Mouse (Mus musculus) kidney, embryonic 15.5 days (tissue): Measurements from ENCODE around the gene Trpv4. TPM values are rescaled to one million over a fixed set of nuclear protein-coding genes. Genes with fewer than 3 reads are reported as not detected.

Experiments
- ATAC-seq: fragments of 200-750 bp; cut with Nextera tagmentation; replicated peaks from 2 replicates; pipeline ENCODE4 v1.8.0; 2017; ENCODE audit warnings: moderate TSS enrichment; ENCODE audit not compliant: low FRiP score
- H3K27ac ChIP-seq: fragments of 300-500 bp; sonication (generic); 2 replicates; pipeline ENCODE4 v1.5.1; 2015; ENCODE audit warnings: mild to moderate bottlenecking, inconsistent platforms
- H3K27me3 ChIP-seq: fragments of 300-500 bp; sonication (generic); 2 replicates; pipeline ENCODE4 v1.6.1; 2015; ENCODE audit warnings: inconsistent platforms
- H3K36me3 ChIP-seq: fragments of 300-500 bp; sonication (generic); 2 replicates; pipeline ENCODE4 v1.6.1; 2015; ENCODE audit warnings: inconsistent platforms
- H3K4me1 ChIP-seq: fragments of 300-500 bp; sonication (generic); 2 replicates; pipeline ENCODE4 v1.6.1; 2015; ENCODE audit warnings: inconsistent platforms
- H3K4me2 ChIP-seq: fragments of 300-500 bp; sonication (generic); 2 replicates; pipeline ENCODE4 v1.6.1; 2015; ENCODE audit warnings: moderate library complexity, mild to moderate bottlenecking, inconsistent platforms
- H3K4me3 ChIP-seq: fragments of 300-500 bp; sonication (generic); replicated peaks from 2 replicates; pipeline ENCODE4 v1.5.1; 2015; ENCODE audit warnings: mild to moderate bottlenecking, inconsistent platforms
- H3K9ac ChIP-seq: fragments of 300-500 bp; sonication (generic); 2 replicates; pipeline ENCODE4 v1.6.1; 2015; ENCODE audit warnings: mild to moderate bottlenecking, inconsistent platforms
- H3K9me3 ChIP-seq: fragments of 300-500 bp; sonication (generic); replicated peaks from 2 replicates; pipeline ENCODE4 v1.6.1; 2016; ENCODE audit warnings: inconsistent platforms
- WGBS: fragments of 180-500 bp; shearing (Covaris S2); methylation state at CpG from one replicate; pipeline ENCODE4 v1.1.7; 2015; ENCODE audit warnings: mixed read lengths; 5-methylcytosine and 5-hydroxymethylcytosine counted together
- polyA plus RNA-seq: library from polyadenylated mRNA; unstranded; fragments of >200 nt; fragmentation: Nextera tagmentation; extraction: Ambion mirVana; gene quantifications from 2 replicates; pipeline ENCODE4 v1.2.1, GENCODE M21; 2015

Trpv4 gene
- polyA plus RNA-seq, 1 experiment from 2014 or later = 23.4 TPM

DNA sequence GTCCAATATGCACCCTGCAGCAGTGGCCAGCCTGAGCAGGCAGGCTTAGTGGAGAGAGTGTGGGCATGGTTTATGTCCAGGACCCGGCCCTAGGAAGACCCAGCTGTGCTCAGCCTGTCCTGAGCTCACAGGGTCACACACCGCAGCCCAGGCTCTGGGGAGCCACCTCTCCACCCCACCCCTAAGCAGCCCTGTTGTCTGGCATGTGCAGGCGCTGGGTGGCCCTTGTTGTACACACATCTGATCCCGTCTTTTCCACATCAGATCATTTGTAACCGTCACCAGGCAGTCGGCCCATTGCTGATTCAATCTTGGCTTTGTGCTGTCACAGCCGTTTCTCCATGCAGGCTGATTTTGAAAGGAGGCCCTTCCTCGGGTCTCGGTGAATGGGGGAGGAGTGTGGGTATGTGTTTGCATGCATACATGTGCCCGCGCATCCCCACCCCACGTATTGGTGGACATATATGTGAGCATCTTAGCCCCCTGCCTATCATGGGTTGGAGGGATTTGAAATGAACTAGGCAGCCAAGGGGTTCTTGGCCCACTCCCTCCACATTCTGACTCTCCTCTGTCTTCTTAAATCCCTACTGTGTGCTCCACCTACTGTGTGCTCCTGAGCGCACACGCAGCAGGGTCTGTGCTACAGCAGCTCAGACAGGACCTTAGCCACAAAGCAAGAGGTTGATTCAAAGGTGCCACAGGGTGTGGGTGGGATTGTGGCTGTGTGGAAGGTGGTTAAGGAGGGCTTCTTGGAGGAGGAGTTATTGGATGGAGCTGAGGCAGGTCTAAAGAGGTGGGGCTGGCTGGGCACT lies 73.7 kb downstream of the Trpv4 start:
- ATAC-seq = no peak
- Histone ChIP-seq H3K27ac (peak overlapping the region; percentile 92), H3K9ac (no peak overlapping the region), H3K4me3 (no peak overlapping the region), H3K4me2 (no peak overlapping the region), H3K27me3 (no peaks in the 10 kb centered on the region), H3K9me3 (no peaks in the 10 kb centered on the region), H3K36me3 (0 out of 2 replicates have a peak, but pooled peaks cover 4% of the 10 kb centered on the region), H3K4me1 (peaks cover 92% of the 10 kb centered on the region)
- 53% methylated on average over 14 of the region's 14 CpGs for WGBS

DNA sequence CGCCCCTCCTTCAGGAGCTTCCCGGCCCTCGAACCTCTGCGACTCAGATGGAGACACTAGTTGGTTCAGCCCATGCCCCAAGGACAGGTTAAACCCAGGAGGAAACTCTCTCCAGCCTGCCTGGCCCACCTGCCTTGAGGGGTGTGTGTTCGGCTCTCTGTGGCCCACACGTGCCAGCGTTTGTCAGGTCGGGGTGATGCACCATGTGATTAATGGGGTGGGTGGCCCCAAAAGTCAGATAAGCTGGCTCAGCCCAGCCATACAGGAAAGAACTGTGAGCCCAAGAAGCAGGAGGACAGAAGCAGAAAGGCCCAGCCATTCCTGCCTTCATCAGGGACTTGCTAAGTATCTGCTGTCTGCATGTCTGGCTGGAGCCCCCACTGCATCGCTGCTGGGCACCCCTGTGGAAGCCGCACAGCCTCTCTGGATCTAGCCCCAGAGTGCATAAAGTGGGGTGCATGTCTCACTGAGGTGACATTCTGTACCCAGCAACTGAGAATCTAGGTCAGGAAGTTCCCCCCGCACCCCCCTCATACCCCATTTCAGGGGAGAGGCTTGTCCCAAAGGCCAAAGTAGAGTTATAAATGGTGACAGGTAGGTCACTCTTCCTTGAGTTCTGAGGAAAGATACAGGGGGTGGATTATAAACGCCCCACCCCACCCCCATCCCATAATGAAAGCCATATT lies 74.6 kb downstream of the Trpv4 start:
- H3K4me2 ChIP-seq = no peak overlapping the region
- H3K4me3 ChIP-seq = no peak overlapping the region
- no peaks in the 10 kb centered on the region for H3K9me3 ChIP-seq
- 0 out of 2 replicates have a peak overlapping the region, but pooled peaks have one; percentile 2 for H3K27ac ChIP-seq
- ATAC-seq = no peak
- H3K9ac ChIP-seq = no peak overlapping the region
- no peaks in the 10 kb centered on the region for H3K27me3 ChIP-seq
- 64% methylated on average over 12 of the region's 12 CpGs for WGBS
- peaks cover 90% of the 10 kb centered on the region for H3K4me1 ChIP-seq
- H3K36me3 ChIP-seq = 0 out of 2 replicates have a peak, but pooled peaks cover 4% of the 10 kb centered on the region

DNA sequence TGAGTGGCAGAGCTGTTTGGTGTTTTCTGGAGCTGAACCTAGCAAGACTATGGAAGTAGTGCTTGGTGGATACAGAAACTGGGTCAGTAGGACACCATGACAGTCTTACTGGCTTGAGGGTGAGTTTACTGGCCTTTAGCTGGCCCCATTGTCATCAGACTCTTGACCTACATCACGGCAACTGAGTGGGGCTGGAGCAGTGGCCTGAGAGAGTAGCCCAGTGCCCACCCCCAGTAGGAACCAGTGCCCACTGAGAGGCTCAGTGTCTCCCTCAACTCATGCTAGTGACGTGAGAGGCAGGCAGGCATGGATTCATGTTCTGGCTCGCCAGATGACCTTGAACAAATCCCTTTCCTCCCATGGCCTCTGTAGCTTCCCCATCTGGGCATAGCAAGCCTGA lies 75.2 kb downstream of the Trpv4 start:
- Histone ChIP-seq H3K4me3 (no peak overlapping the region), H3K4me2 (no peak overlapping the region), H3K27me3 (no peaks in the 10 kb centered on the region), H3K4me1 (peaks cover 90% of the 10 kb centered on the region), H3K27ac (0 out of 2 replicates have a peak overlapping the region, but pooled peaks have one; percentile 2), H3K9ac (no peak overlapping the region), H3K36me3 (0 out of 2 replicates have a peak, but pooled peaks cover 4% of the 10 kb centered on the region), H3K9me3 (no peaks in the 10 kb centered on the region)
- WGBS = 87% methylated on average over 3 of the region's 3 CpGs
- no peak for ATAC-seq

DNA sequence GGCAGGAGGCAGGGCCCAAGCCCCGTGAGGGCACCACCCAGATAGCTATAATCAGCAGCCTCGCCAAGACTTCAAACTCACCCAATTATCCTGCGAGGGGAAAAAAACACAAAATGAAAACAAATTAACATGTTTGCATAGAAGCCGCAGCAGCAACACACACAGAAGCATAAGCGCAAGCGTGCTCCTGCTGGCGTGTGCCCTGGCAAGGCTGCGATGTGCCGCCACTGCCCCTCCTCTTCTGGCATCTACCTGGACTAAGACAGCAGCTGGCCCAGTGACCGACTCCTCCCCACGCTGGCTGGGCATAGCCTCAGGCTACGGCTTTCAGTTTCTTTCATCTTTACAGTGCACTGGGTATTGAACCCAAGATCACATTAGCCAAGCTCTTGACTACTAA lies 76.7 kb downstream of the Trpv4 start:
- no peak overlapping the region for H3K4me3 ChIP-seq
- 76% methylated on average over 12 of the region's 12 CpGs for WGBS
- H3K9ac ChIP-seq = no peak overlapping the region
- H3K36me3 ChIP-seq = 0 out of 2 replicates have a peak, but pooled peaks cover 4% of the 10 kb centered on the region
- H3K27ac ChIP-seq = no peak overlapping the region
- H3K27me3 ChIP-seq = no peaks in the 10 kb centered on the region
- H3K9me3 ChIP-seq = no peaks in the 10 kb centered on the region
- H3K4me1 ChIP-seq = peaks cover 87% of the 10 kb centered on the region
- H3K4me2 ChIP-seq = no peak overlapping the region
- ATAC-seq = no peak

DNA sequence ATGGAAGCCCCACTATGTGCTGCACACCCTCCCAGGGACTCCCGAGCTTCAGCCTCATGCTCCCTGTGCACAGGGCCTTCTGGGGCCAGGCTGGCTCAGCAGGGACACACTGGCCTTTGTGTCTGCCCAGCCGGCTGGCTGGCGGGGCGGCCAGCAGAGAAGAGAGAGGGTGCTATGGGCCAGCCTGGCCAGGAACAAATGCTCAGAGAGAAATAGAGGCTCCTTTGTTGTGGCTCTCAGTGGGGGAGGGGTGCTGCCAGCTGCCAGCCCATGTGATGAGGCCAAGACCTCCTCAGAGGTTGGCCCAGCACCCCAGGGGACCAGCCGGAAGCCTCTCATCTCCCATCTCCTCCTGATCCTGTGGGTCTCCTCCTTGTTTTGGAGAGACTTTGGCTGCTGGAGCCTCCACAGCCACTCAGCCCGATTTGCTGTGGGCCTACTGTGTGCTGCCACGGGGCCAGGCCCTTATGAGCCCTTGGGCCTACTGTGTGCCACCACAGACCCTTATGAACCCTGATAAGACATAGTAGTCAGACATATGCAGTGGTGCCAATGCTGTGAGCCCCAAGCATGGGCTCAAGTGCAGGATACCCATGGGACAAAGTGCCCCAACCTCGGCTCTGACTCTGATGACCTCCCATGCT lies 78.4 kb downstream of the Trpv4 start:
- Histone ChIP-seq H3K27ac (no peak overlapping the region), H3K4me1 (peaks cover 87% of the 10 kb centered on the region), H3K9me3 (no peaks in the 10 kb centered on the region), H3K36me3 (0 out of 2 replicates have a peak, but pooled peaks cover 4% of the 10 kb centered on the region), H3K4me2 (no peak overlapping the region), H3K9ac (no peak overlapping the region), H3K4me3 (no peak overlapping the region), H3K27me3 (no peaks in the 10 kb centered on the region)
- ATAC-seq = no peak
- 71% methylated on average over 8 of the region's 8 CpGs for WGBS

DNA sequence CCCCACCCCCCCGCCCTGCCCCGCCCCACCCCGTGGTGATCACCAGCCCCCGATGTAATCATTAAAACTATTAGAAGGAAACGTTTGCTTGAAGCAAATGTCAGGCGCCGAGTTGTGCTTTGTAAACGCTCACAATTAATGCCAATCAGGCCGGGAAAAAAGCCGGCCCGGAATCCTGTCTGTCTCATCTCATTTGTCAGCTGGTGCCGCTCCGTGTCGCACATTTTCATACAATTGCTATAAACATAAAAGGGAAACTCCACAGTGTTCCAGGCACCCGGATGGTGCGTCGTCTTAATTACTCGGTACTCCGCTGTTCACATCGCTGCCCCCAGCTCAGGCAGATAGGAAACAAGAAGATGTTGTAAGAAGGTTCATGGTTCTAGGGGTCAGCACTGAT lies 79.9 kb downstream of the Trpv4 start:
- no peak overlapping the region for H3K4me3 ChIP-seq
- 0 out of 2 replicates have a peak, but pooled peaks cover 4% of the 10 kb centered on the region for H3K36me3 ChIP-seq
- no peak for ATAC-seq
- H3K9ac ChIP-seq = no peak overlapping the region
- H3K4me1 ChIP-seq = peaks cover 87% of the 10 kb centered on the region
- H3K9me3 ChIP-seq = no peaks in the 10 kb centered on the region
- H3K4me2 ChIP-seq = no peak overlapping the region
- WGBS = 56% methylated on average over 20 of the region's 20 CpGs
- H3K27ac ChIP-seq = no peak overlapping the region
- no peaks in the 10 kb centered on the region for H3K27me3 ChIP-seq

DNA sequence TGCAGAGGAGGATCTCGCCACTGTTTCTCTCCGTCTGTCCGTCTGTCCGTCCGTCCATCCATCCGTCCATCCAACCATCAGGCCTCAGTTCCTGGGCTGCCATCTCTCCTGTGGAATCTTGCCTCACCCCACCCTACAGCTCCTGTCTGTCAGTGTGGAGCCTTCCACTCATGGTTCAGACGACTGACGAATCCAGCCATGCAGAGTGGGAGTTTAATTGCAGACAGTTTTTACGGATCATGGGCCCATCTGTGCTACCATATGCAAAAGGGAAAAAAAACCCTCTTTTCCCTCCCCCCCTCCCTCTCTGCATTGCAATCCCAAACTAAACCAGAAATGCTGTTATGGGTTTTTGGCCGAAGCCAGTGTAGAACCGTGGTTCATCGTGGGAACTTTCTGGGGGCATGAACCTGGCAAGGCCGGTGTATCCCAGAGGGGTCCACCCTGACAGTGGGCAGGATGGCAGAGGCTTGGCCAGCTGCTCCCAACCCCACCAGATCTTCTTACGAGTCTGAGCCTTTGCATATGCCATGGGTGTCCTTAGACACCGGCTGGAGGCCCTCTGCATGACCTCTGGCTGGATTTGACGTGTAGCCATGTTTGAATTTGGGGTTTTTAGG lies 82.1 kb downstream of the Trpv4 start:
- Histone ChIP-seq H3K27me3 (peaks cover 12% of the 10 kb centered on the region; the same call in 1 of the 2 replicates), H3K4me2 (no peak overlapping the region), H3K36me3 (no peaks in the 10 kb centered on the region), H3K9ac (no peak overlapping the region), H3K27ac (0 out of 2 replicates have a peak overlapping the region, but pooled peaks have one; percentile 18), H3K9me3 (no peaks in the 10 kb centered on the region), H3K4me3 (no peak overlapping the region), H3K4me1 (peaks cover 90% of the 10 kb centered on the region)
- no peak for ATAC-seq
- WGBS = 79% methylated on average over 16 of the region's 16 CpGs

DNA sequence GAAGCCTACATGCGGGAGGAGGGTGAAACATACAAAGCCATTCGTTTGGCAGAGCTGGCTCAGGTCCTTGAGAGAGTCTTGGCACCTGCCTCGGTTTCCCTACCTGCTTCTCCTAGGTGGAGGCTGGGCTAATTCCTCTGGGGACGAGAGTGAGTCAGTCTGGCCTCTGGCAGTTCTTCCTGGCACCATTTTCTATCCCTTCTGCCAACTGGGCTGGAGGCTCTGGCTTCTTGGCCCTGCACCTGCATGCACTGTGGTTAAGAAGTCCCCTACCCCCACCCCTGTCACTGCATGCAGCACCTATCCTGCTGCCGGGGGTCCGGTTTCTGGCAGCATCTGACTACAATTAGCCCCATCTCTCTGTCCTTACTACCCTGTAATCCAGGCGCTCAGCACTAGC lies 82.7 kb downstream of the Trpv4 start:
- H3K4me3 ChIP-seq = no peak overlapping the region
- no peaks in the 10 kb centered on the region for H3K36me3 ChIP-seq
- WGBS = 70% methylated on average over 7 of the region's 7 CpGs
- no peak overlapping the region for H3K9ac ChIP-seq
- ATAC-seq = no peak
- H3K27me3 ChIP-seq = peaks cover 17% of the 10 kb centered on the region; the same call in 1 of the 2 replicates
- 0 out of 2 replicates have a peak overlapping the region, but pooled peaks have one; percentile 18 for H3K27ac ChIP-seq
- H3K4me2 ChIP-seq = no peak overlapping the region
- H3K9me3 ChIP-seq = no peaks in the 10 kb centered on the region
- peaks cover 92% of the 10 kb centered on the region for H3K4me1 ChIP-seq

DNA sequence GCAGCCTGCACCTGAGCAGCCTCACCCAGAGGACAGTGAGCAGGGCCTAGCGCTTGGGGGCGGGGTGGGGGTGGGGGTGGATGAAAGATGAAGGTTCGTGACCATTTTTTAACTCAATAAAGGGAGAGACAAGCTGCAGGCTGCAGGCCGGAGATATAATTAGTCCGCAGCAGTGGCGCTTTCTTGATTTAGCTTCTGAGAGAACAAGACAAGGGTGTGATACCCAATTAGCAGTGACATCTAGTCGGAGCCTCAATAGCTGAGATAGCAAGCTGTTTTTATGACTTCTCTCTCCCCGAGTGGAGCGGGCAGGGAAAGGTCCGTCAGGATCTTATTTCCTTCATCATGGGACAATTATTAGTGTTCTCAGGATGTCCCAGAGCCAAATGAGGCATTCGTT lies 83.2 kb downstream of the Trpv4 start:
- H3K4me3 ChIP-seq = no peak overlapping the region
- 32% methylated on average over 11 of the region's 11 CpGs for WGBS
- peaks cover 94% of the 10 kb centered on the region for H3K4me1 ChIP-seq
- peak overlapping the region; percentile 0; the same call in 1 of the 2 replicates for H3K4me2 ChIP-seq
- peaks cover 20% of the 10 kb centered on the region; the same call in 1 of the 2 replicates for H3K27me3 ChIP-seq
- H3K27ac ChIP-seq = no peak overlapping the region
- no peak for ATAC-seq
- H3K9me3 ChIP-seq = no peaks in the 10 kb centered on the region
- no peaks in the 10 kb centered on the region for H3K36me3 ChIP-seq
- no peak overlapping the region for H3K9ac ChIP-seq

DNA sequence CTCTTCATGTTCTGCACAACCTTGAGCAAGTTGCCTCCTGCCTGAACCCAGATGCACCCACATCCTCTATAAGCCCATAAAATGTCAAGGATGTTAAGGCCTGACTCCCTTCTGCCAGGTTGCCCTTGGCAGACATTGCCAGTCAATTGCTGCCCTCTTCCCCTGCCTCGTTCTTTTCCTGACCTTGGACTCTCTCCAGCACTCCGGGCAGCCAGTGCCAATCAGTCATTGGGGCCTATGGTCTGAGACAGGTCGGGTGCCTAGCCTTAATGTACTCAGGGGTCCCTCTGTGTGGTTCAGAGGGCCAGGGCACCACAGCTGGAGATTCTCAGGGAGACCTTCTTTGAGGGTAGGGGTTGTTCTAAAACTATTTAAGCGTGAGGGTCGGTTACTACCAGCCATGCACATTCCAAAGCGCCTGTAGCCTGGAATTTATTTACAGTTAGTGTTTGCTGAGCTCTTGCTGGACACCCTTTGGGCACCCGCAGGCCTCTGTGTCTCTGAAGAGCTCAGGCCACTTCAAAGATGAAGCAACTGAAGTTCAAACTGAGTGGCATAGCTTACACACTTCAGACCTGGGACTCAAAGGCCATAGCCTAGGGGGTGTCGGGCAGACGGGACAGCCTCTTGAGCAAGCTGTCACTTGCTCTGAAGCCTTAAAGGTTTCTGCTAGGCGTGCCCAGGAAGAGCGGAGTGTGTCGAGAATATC lies 84.1 kb downstream of the Trpv4 start:
- H3K9me3 ChIP-seq = no peaks in the 10 kb centered on the region
- WGBS = 51% methylated on average over 12 of the region's 12 CpGs

DNA sequence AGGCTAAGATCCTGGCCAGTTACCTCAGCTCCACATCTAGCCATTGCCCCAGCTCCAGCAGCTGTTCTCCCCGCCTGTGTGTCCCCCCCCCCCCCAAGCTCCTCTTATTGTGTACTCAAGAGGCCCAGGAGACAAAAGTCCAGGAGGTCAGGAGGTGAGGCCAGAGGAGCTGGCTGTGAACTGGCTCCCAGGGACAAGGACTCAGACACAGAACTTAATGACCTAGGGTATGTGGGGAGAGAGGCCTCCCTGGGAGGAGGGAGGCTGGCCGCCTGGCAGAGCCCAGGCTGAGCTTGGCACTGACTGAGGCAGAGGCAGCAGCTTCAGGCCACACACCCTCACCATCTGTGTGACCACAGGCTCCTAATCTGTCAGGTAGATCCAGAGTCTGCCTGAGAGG lies 85.2 kb downstream of the Trpv4 start:
- Histone ChIP-seq H3K4me3 (no peak overlapping the region), H3K9ac (no peak overlapping the region), H3K4me2 (0 out of 2 replicates have a peak overlapping the region, but pooled peaks have one; percentile 19), H3K9me3 (no peaks in the 10 kb centered on the region), H3K27ac (0 out of 2 replicates have a peak overlapping the region, but pooled peaks have one; percentile 23), H3K36me3 (no peaks in the 10 kb centered on the region), H3K27me3 (peaks cover 29% of the 10 kb centered on the region; the same call in 1 of the 2 replicates), H3K4me1 (peaks cover 96% of the 10 kb centered on the region)
- WGBS = 28% methylated on average over 2 of the region's 2 CpGs
- no peak for ATAC-seq

More for the DNA sequence above, 84.1 kb downstream of the Trpv4 start:
- Histone ChIP-seq H3K36me3 (no peaks in the 10 kb centered on the region), H3K9ac (no peak overlapping the region), H3K4me3 (no peak overlapping the region), H3K4me2 (peak overlapping the region; percentile 0; the same call in 1 of the 2 replicates), H3K4me1 (peaks cover 94% of the 10 kb centered on the region), H3K27me3 (peaks cover 26% of the 10 kb centered on the region; the same call in 1 of the 2 replicates), H3K27ac (0 out of 2 replicates have a peak overlapping the region, but pooled peaks have one; percentile 24)
- no peak for ATAC-seq
